Mouse (Mus musculus) layer of hippocampus, postnatal 10 days (tissue): ENCODE data around the gene Gm20388. TPM values are rescaled to one million over a fixed set of nuclear protein-coding genes. Genes with fewer than 3 reads are reported as not detected.

ENCODE experiments used
- DNase-seq, 2 experiments: peaks; one replicate each; pipeline ENCODE4 v3.0.0; 2021; ENCODE audit warnings: low spot score in 2 of 2
- total RNA-seq, 2 experiments: library from RNA; stranded (reverse); gene quantifications; 2 replicates each; pipeline ENCODE4 v1.2.3; 2021

Gene Gm20388
- total RNA-seq, 2 experiments from 2014 or later: not detected

GRCm38 (mm10) chr8:121374284-121374683 is 1463.6 kb downstream of the Gm20388 start:
- DNase-seq: no peak

GRCm38 (mm10) chr8:121374777-121375176 is 1464.1 kb downstream of the Gm20388 start:
- DNase-seq: no peak

DNA sequence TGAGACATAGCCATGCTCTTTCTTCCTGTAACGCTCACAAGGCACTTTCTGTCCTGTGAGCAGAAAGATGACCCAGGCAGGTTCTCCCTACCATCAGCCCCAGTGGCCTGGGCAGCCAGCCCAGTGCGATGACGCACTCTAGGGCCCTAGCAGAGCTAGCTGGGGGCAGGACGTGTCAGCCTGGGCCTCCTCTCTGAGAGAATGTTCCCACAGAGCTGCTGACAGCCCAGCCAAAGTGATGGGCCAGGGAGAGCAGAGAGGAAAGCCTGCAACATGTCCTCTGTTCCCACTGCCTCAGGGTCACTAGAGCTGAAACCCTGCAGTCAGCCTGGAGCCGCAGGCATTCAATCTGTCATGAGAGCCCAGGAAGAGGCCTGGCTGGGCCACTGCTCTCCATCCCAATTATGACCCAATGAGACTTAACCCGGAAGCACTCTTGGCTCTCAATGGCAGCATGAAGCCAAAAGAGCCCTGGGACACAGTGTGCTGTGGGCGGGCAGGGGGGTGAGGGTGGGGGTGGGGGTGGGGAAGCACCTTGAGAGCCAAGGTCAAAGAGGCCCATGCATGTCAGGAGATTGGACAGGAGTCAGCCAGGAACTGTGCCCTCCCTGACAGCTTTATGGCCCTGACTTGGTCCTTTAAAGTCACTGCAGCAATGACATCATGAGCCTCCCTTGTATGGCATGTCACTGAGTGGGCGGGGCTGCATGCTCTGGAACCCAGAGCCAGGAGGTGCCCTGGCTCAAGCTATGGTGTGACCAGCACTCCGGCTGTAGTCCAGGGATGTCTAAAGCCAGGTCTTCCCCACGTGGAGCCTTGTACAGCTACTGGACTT is 1465.7 kb downstream of the Gm20388 start:
- no peak for DNase-seq

- no peak for DNase-seq
Measured at GRCm38 (mm10) chr8:121377680-121378079, 1467.0 kb downstream of the Gm20388 start.

DNA sequence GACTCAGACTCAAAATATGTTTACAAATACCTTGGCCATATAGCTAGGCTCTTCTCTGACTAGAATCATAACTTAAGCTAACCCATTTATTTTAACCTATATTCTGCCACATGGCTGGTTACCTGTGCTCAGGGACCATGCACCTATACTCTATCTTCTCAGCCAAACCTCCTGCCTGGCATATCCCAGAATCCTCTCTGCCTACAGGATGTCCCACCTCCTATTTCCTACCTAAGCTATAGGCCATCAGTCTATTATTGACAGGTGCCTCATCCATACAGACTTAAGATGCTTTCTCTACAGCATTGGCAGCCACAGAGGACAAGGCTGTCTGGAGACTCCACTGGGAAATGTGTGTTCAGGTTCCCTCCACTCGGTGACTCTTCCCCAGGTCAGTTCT is 1468.7 kb downstream of the Gm20388 start:
- no peak for DNase-seq

DNA sequence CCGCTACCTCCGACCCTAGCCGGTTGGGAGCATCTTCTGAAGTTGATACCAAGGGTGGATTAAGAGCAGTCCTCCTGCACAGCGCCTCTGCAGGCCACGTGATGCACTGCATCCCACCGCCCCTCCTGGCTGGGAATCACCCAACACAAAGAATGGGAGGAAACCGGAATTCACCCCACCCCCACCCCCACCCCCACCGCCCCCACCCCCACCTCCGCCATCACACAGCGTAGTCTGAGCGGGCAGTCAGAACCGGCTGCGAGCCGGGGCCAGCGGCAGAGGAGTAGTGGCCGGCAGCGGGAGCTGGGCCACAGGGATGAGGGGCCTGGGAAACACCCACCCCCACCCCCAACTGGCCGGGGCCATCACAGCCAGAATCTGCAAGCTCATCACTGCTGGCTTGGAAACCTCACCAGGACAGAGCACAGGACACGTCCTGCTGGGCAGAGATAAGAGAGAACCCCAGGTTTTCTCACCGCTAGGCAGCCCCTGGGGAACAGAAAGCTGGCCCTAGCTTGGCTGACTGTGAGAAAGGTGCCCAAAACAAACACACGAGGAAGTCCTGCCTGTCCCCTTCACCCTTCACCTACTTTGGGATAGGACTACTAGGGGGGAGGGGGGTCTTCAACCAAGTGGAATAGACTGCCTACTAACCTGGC is 1472.1 kb downstream of the Gm20388 start:
- peak; percentile 81 to 84 for DNase-seq

DNA sequence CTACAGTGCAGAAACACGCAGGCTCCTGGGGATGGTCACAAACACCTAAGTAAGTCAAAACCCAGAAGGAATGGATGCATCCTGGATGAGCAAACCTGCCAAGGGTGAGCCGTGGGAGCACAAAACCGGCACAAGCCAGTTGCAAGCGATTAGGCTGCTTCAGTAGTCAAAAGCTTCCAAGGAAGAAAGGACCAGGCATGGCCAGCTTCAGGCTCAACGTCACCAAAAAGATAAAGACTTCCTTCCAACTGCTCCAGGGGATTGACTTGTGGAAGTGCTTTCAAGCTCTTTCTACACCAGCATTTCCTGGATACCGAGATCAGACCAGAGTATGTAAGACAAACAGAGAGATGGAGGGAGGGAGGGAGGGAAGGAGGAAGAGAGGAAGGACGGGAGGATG is 1474.9 kb downstream of the Gm20388 start:
- DNase-seq: no peak

DNA sequence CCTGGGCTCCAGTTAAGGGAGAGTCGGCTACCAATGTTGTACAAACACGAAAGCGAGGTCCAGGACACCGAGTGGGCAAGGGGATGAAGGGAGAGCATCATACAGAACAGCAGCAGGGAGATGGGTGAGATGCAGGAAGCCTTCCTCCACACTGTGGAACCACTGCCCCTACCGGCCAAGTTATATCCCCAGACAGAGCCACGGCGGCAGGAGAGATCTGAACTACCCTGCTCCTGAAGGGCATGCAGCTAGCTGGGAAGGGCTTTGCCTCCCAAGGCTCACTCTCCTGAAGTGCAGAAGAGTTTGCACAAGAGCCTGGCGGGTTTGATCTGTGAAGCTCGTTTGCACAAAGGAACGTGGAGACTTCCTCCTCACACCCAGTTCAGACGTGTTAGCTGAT is 1480.0 kb downstream of the Gm20388 start:
- no peak for DNase-seq

GRCm38 (mm10) chr8:121391254-121391653 is 1480.6 kb downstream of the Gm20388 start:
- DNase-seq: no peak

GRCm38 (mm10) chr8:121391771-121392170 is 1481.1 kb downstream of the Gm20388 start:
- DNase-seq: no peak

DNA sequence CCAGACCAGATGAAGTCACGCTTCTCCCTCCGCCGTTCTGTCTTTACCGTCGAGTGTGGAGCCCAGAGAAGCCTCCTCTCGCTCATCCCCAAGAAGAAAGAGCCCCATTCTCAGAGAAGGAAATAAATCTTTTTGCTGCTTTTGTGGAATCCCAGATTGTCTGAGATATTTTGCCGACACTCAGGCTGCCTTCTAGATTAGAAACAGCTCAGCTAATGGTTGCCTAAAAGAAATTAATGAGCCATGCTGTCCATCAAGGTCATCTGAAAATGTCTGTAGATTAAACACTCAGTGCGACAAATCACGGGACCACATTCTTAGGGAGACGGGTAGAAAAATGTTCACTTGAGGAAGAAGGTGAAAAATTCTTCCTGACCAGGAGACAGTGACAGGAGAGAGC is 1481.8 kb downstream of the Gm20388 start:
- DNase-seq: no peak

DNA sequence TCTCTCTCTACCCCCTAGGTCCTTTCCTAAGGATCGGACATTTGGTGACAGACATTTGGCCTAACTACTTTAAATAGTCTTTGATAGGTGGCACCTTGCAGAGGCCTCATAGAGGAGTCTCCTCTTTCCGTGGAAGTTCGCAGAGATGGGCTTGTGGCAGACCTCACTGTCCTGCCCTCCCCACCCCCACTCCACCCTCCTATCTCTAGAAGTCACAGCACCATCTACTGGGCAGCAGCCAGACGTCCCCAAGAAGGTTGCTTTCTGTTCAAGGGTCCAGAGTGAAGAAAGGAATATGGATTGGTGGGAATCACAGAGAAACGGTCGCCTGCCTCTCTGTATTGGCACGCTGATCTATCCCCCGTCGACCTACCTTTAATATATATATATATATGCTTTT is 1482.5 kb downstream of the Gm20388 start:
- DNase-seq: peak in 1 of 2 experiments; percentile 52

- DNase-seq: no peak
Measured at GRCm38 (mm10) chr8:121394686-121395085, 1484.0 kb downstream of the Gm20388 start.

GRCm38 (mm10) chr8:121395316-121395715 is 1484.7 kb downstream of the Gm20388 start:
- DNase-seq: no peak

- DNase-seq: no peak
Measured at GRCm38 (mm10) chr8:121396151-121396550, 1485.5 kb downstream of the Gm20388 start.

GRCm38 (mm10) chr8:121397201-121397698 is 1486.6 kb downstream of the Gm20388 start:
- DNase-seq: no peak

GRCm38 (mm10) chr8:121398081-121398480 is 1487.4 kb downstream of the Gm20388 start:
- DNase-seq: no peak

GRCm38 (mm10) chr8:121398724-121399123 is 1488.1 kb downstream of the Gm20388 start:
- DNase-seq: no peak

DNA sequence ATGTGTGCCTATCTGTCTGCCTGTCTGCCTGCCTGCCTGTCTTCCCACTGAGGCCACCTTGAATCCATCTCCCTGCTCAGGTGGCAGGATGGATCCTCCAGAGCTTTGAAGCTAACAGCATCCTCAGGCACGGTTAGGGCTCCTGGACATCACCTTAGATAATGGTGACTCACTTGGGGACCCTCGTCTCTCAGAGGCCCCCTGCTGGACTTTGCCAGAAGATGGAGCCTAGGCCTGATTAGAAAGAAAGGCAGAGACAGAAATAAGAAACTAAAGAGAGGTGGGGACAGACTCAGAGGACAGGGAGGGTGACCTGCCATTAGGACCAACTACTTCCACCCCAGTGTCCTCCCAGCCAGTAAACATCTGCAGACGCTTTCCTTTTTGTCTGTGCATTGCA is 1488.5 kb downstream of the Gm20388 start:
- DNase-seq: no peak

GRCm38 (mm10) chr8:121400581-121400980 is 1489.9 kb downstream of the Gm20388 start:
- no peak for DNase-seq

GRCm38 (mm10) chr8:121403821-121404220 is 1493.2 kb downstream of the Gm20388 start:
- no peak for DNase-seq

DNA sequence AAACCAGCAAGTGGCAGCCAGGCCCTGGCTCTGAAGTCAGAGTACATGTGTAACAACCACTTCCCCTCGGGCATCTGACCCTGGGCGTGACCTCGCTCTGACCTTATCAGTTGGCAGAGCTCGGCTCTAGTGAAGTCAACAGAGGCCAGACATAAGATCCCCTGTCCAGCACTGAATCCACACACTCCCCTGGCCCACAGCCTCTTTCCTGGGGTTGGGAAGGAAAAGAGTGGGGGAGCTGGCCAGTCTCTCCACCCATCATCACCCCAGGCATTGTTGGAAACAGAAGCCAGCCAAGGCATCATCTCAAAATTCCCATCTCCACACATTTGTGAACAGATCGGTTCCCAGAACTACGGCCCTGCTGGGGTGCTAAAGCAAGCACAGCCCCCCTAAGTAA is 1507.4 kb downstream of the Gm20388 start:
- no peak for DNase-seq
